Mouse (Mus musculus): Measurements from ENCODE around the gene Tango6.

Tango6 gene

GRCm38 (mm10) chr8:106700131-106700530, 17.3 kb downstream of the Tango6 start:
- no peak for DNase-seq (ENCODE audit: low read depth, low spot score)

DNA sequence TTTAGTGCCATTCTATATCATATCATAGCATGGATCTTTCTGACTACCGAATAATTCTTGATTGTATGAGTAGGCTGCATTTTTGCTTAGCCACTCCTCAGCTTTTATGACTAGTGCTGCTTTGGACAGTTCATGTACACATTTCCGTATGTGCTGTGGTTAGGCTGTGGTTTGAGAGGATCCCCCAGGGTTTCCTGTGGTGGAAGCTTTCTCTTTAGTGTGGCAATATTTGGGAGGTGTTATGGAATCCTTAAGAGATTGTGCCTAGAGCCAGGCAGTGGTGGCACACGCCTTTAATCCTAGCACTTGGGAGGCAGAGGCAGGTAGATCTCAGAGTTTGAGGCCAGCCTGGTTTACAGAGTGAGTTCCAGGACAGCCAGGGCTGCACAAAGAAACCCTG, 18.5 kb downstream of the Tango6 start:
- DNase-seq (ENCODE audit: low read depth, low spot score), result no peak

DNA sequence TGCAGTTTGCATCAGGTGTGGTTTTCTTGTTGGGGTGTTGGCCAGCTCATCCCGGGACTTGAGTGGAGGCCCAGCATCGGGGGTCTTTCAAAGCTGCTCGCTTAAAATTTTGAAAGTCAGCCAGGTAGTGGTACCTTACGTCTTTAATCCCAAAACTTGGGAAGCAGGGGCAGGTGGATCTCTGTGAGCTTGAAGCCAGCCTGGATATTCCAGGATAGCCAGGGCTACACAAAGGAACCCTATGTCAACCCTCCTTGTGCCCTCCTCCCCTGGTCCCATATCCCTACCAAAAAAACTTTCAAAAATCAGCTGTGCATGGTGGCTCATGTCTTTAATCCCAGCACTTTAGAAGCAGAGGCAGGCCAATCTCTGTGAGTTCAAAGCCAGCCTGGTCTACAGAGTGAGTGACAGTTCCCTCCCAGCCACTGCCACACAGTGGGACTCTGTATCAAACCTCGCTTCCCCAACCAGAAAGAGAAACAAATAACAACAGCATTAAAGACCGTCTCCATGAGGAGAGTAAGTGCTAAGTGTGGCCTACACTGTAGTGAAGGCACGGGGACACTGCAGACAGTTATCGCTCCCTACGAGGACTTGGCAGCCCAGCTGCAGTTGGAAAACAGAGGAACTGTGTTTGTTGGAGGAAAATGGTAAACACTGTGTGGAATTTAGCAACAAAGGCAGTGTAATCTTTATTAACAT, 21.5 kb downstream of the Tango6 start:
- DNase-seq (ENCODE audit: low read depth, low spot score), result no peak

- peak; percentile 63 for DNase-seq (ENCODE audit: low read depth, low spot score)
Measured at GRCm38 (mm10) chr8:106704901-106705321, 22.0 kb downstream of the Tango6 start.

- no peak for DNase-seq (ENCODE audit: low read depth, low spot score)
Measured at GRCm38 (mm10) chr8:106706194-106706593, 23.3 kb downstream of the Tango6 start.

GRCm38 (mm10) chr8:106710002-106710401, 27.1 kb downstream of the Tango6 start:
- no peak for DNase-seq (ENCODE audit: low read depth, low spot score)

- no peak for DNase-seq (ENCODE audit: low read depth, low spot score)
Measured at GRCm38 (mm10) chr8:106712487-106712886, 29.6 kb downstream of the Tango6 start.

- DNase-seq (ENCODE audit: low read depth, low spot score), result no peak
Measured at GRCm38 (mm10) chr8:106714297-106714696, 31.4 kb downstream of the Tango6 start.

DNA sequence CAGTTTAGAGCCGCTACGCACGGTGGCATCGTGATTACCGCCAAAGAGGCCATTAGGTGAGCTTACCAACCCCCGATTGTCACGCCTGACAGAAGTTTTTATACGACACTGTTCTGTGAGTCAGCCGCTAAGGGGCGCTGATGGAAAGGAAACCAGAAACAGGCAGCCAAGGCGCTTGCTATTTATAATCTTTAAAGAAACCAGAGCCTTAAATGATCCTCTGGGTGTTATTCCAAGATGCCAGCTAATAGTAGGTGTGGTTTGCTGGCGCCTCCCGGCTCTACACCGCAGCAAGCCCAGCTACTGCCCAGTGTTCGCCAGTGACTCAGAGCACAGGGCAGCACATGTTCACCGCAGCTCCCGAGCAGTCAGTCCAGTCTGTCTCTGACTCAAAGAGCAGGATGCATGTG, 35.2 kb downstream of the Tango6 start:
- peak; percentile 90 for DNase-seq (ENCODE audit: low read depth, low spot score)

DNA sequence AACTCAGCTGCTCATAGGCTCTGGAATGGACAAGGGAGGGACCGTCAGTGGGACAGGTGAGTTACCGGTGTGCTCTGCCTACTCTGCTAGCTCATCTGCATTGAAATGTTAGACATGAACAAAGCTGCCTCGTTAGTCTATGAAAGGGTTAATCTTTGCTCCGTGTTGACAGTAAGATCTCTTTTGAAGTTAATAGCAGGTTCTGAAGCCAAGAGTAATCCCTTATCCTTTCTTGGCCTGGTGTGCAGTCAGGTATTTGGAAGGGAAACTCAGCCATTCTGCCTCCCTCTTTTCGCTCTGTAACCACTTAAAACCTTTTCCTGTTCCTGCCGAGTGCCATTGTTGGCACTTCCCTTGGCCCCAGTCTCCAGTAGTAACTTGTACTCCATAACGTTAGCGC, 38.1 kb downstream of the Tango6 start:
- DNase-seq (ENCODE audit: low read depth, low spot score), result no peak

DNA sequence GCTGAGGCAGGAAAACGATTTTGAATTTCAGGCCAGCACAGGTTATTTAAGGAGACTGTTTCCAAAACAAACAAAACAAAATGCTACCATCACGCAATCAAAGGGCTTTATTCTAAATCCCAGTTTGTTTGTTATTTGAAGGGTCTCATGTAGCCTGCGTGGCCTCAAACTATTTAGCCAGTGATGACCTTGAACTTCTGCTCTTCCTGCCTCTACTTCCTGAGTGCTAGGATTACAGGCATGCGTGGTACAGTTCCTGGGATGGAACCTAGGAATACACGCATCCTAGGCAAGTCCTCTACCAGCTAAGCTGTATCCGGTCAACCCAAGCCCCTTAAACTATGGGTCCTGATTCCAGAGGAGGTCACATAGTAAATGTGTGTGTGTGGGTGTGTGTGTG, 39.6 kb downstream of the Tango6 start:
- DNase-seq (ENCODE audit: low read depth, low spot score), result no peak

DNA sequence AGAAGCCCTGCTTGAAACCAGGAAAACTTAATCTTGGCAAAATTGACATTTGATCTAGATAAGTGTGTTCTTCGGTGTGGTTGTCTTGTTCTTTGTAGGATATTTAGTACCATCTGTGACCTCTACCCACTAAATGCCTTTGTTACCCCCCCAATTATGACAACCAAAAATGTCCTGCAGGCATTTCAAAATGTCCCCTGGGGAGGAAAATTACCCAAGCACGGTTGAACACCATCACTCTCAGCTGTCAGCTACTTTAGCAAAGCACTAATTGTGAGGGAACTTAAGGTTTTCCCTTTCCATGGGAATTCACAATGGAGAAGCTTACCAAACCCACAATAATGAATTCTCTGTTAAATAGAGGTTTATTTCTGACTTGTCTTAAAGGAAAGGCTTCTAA, 41.1 kb downstream of the Tango6 start:
- DNase-seq (ENCODE audit: low read depth, low spot score), result no peak

DNA sequence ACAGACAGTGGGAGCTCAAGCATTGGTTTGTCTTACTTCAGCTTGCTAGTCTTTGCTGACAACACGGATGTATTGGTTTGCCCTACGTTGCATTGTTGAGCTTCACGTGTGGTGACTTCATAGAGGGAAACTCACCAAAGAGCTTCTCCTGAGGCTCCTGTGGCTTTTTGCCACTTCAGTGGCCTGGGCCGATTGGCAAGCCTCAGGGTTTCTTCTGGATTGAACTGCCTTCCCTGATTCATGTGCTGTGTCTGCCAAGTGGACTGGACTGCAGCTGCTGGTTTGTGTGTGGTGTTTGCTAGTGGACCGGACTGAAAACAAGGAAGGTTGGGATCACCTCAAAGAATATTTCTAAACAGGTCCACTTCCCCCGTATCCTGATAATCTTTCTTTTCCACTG, 43.7 kb downstream of the Tango6 start:
- peak; percentile 6 for DNase-seq (ENCODE audit: low read depth, low spot score)

DNA sequence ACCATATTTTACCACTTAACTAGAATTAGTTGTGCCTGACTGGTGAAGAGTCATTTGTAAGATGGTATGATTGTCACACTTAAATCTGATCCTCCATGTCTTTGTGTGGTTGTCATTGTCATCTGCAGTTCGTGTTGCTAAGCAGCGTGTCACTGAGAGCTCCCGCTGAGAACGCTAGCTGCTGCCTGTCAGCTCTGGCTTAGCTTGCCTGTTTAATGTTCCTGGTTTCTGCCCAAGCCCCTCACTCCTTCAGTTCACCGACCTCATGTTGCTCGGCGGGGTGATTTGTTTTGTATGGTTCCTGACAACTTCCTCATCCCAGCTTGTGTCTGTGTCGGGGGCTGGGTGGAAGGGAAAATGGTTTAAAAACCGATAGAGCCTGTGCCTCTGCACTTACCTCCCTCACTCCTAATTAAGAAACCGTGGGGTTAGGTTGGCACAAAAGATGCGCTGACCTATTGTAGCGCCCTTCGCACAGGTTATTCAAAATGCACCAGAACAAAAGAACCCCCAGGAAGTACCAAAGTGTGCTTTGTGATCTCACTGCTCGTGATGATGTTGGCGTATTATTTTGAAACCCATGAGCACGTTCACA, 44.5 kb downstream of the Tango6 start:
- no peak for DNase-seq (ENCODE audit: low read depth, low spot score)

- DNase-seq (ENCODE audit: low read depth, low spot score), result no peak
Measured at GRCm38 (mm10) chr8:106727889-106728288, 45.0 kb downstream of the Tango6 start.

GRCm38 (mm10) chr8:106732921-106733320, 50.1 kb downstream of the Tango6 start:
- DNase-seq (ENCODE audit: low read depth, low spot score), result peak; percentile 9

DNA sequence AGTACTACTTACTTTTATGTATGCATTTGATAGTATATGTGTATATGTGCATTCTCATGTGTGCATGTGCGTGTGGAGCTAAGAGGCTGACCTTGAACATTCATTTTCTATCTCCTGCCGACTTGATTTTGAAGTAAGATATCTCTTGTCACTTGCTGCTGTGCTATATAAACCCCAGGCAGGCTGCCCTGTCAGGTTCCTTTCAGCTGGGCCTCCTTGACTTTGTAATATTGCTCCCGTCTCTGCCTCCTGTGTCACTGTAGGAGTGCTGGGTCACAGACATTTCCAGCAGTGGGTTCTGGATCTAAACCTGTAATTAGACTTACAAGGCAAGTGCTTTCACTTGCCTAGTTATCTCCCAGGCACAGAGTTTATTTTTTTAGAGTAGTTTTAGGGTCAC, 50.8 kb downstream of the Tango6 start:
- peak; percentile 69 for DNase-seq (ENCODE audit: low read depth, low spot score)

GRCm38 (mm10) chr8:106734222-106734621, 51.4 kb downstream of the Tango6 start:
- peak; percentile 77 for DNase-seq (ENCODE audit: low read depth, low spot score)

DNA sequence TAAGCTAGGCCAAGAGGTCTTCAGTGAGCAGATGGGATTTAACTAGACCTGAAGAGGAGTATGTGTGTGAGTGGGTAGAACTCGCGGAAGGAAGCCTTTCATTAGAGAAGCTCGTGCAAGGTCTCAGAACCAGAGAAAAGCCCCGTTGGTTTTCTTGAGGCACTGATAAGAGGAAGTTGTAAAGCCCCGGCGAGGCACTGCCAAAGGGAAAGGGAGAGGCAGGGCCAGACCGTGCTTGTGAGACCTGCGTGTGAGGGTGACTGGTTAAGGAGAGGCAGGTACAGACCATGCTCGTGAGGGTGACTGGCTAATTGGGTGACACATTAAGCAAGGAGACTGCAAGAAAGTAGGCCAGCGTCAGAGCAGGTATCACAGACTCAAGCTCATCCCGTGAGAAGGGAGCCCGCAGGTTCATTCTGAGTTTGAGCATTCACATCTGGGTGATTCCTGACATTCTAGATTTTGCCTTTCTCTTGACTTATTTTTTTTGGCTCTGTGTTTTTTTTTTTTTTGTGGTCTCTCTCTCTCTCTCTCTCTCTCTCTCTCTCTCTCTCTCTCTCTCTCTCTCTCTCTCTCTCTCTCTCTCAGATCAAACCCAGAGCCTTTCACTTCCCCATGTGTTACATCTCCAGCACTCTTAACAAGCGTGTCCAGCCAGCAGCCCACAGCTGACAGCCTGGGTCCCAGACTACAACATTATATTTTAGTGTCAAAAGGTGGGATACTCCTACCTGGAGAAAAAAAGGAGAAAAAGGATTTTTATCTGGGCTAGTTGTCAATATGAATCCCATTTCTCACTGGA, 54.2 kb downstream of the Tango6 start:
- DNase-seq (ENCODE audit: low read depth, low spot score), result no peak

DNA sequence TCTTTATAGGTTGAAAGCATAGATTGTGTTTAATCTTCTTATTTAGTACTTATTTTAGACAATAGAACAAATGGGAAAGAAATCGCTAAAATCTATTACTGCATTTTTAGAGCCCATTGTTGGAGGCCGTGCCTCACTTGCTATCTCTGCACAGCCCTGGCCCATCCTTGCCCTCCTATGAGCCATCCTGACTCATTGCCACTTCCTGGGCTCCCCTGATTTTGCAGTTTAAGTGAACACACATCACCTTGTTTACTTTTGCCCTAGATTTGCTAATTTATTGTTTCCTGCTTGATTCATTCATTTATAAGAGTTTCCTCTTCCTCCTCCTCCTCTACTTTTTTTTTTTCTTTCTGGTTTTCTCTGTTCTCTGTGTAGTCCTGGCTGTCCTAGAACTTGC, 55.0 kb downstream of the Tango6 start:
- DNase-seq (ENCODE audit: low read depth, low spot score), result no peak

- DNase-seq (ENCODE audit: low read depth, low spot score), result no peak
Measured at GRCm38 (mm10) chr8:106742321-106742720, 59.5 kb downstream of the Tango6 start.

DNA sequence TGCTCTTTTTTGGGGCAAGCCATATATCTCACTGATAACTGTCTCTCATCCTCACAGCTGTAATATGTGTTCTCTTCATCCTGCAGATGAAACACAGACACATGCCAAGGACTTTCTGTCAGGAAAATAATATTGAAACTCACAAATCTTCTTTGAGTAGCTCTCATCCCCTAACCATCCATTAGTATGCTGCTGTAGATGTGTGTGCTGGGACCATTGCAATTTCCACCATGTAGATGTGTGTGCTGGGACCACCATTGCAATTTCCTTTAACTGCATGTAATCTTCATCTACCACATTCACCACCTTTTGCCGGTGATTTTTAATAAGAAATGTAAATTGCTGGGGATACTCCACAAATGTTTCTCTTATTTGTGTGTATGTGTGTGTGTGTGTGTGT, 60.5 kb downstream of the Tango6 start:
- DNase-seq (ENCODE audit: low read depth, low spot score), result no peak

DNA sequence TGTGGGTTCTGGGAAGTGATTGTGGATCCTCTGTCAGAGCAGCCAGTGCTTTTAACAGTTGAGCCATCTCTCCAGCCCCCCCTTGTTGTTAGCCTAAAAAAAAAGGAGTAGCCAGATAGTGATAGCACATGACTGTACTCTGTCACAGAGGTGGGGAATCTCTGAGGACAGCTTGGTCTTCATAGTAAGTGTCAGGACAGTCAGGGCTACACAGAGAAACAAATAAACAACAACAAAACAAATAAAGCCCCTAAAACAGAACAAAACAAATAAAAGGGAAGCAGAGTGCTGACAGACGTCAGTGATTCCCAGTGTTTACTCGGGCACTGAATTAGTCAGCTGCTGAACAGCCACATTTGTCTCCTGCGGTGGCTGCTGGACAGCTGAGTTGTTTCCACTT, 70.6 kb downstream of the Tango6 start:
- DNase-seq (ENCODE audit: low read depth, low spot score), result no peak

All from skeletal muscle tissue, adult 2 months (tissue).